Mouse (Mus musculus): Measurements from ENCODE around the gene Tmem59.

DNA sequence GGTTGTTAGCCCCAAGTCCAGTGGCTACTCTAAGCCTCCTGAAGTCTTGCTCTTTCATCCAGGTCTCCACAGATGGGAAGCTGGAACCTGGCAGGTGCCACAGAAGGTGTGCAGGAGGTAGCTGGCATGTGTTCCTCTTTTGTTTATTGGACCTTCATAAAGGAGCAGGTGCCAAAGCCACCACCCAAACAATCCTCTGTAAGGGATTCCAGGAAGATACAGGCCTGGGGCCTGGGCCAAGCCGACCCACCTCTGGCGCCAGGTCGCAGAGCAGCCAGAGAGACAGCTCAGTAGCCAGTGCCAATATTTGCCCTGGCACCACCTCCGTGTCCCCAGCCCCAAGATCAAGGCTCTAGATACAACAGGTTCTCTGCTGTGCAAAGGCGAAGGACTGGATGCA is 43.3 kb downstream of the Tmem59 start:
- TF ChIP-seq GATA1 (IDR thresholded peaks at IDR 0.05; ENCODE audit: borderline replicate concordance, low read length), result no peak
- no peak for TF ChIP-seq FLI1 (IDR thresholded peaks at IDR 0.05; ENCODE audit: low read length)
